Mouse (Mus musculus): ENCODE measurements around the gene Tmem108. TPM values are rescaled to one million over a fixed set of nuclear protein-coding genes. Genes with fewer than 3 reads are reported as not detected.

The Tmem108 gene
- polyA plus RNA-seq, 1 experiment from 2014 or later = 88.6 TPM

GRCm38 (mm10) chr9:103562063-103562462 is 199.6 kb downstream of the Tmem108 start:
- no peaks in the 10 kb centered on the region; the same call in 1 of the 2 replicates for H3K9me3 ChIP-seq (ENCODE audit: control insufficient read depth, low read length)
- ATAC-seq = no peak
- 97% methylated on average over 1 of the region's 1 CpGs for WGBS
- H3K4me3 ChIP-seq (replicated peaks; ENCODE audit: low read length) = no peak overlapping the region
- H3K36me3 ChIP-seq (ENCODE audit: control insufficient read depth, insufficient read depth) = no peaks in the 10 kb centered on the region
- no peak overlapping the region for H3K27ac ChIP-seq (ENCODE audit: low read length)
- no peak overlapping the region for H3K4me2 ChIP-seq (ENCODE audit: low read length)
- H3K9ac ChIP-seq (replicated peaks; ENCODE audit: low read depth, low read length) = no peak overlapping the region
- H3K4me1 ChIP-seq (replicated peaks; ENCODE audit: control insufficient read depth, insufficient read depth, low read length) = peaks cover 37% of the 10 kb centered on the region
- H3K27me3 ChIP-seq (replicated peaks; ENCODE audit: control insufficient read depth, insufficient read depth, low read length) = no peaks in the 10 kb centered on the region

- Histone ChIP-seq H3K4me3 (replicated peaks; ENCODE audit: low read length) (no peak overlapping the region), H3K27ac (ENCODE audit: low read length) (peak overlapping the region; percentile 93)
- WGBS = 13% methylated on average over 6 of the region's 6 CpGs
These were observed 202.9 kb downstream of the Tmem108 start for GRCm38 (mm10) chr9:103558741-103559140.

GRCm38 (mm10) chr9:103558240-103558639 is 203.4 kb downstream of the Tmem108 start:
- Histone ChIP-seq H3K27me3 (replicated peaks; ENCODE audit: control insufficient read depth, insufficient read depth, low read length) (no peaks in the 10 kb centered on the region), H3K4me1 (replicated peaks; ENCODE audit: control insufficient read depth, insufficient read depth, low read length) (peaks cover 44% of the 10 kb centered on the region)
- ATAC-seq = peak; percentile 28

More at GRCm38 (mm10) chr9:103558741-103559140, 202.9 kb downstream of the Tmem108 start:
- no peaks in the 10 kb centered on the region for H3K27me3 ChIP-seq (replicated peaks; ENCODE audit: control insufficient read depth, insufficient read depth, low read length)
- peak overlapping the region; percentile 24; the same call in 1 of the 2 replicates for H3K9ac ChIP-seq (replicated peaks; ENCODE audit: low read depth, low read length)
- H3K4me2 ChIP-seq (ENCODE audit: low read length) = peak overlapping the region; percentile 30
- no peaks in the 10 kb centered on the region for H3K36me3 ChIP-seq (ENCODE audit: control insufficient read depth, insufficient read depth)
- peak; percentile 80 for ATAC-seq
- no peaks in the 10 kb centered on the region; the same call in 1 of the 2 replicates for H3K9me3 ChIP-seq (ENCODE audit: control insufficient read depth, low read length)
- H3K4me1 ChIP-seq (replicated peaks; ENCODE audit: control insufficient read depth, insufficient read depth, low read length) = peaks cover 45% of the 10 kb centered on the region

GRCm38 (mm10) chr9:103557085-103557484 is 204.6 kb downstream of the Tmem108 start:
- H3K4me3 ChIP-seq (replicated peaks; ENCODE audit: low read length) = no peak overlapping the region
- H3K36me3 ChIP-seq (ENCODE audit: control insufficient read depth, insufficient read depth) = no peaks in the 10 kb centered on the region
- 93% methylated on average over 15 of the region's 15 CpGs for WGBS
- H3K4me2 ChIP-seq (ENCODE audit: low read length) = no peak overlapping the region
- H3K4me1 ChIP-seq (replicated peaks; ENCODE audit: control insufficient read depth, insufficient read depth, low read length) = peaks cover 46% of the 10 kb centered on the region
- H3K27me3 ChIP-seq (replicated peaks; ENCODE audit: control insufficient read depth, insufficient read depth, low read length) = no peaks in the 10 kb centered on the region
- no peak overlapping the region for H3K27ac ChIP-seq (ENCODE audit: low read length)
- no peak for ATAC-seq
- H3K9me3 ChIP-seq (ENCODE audit: control insufficient read depth, low read length) = no peaks in the 10 kb centered on the region; the same call in 1 of the 2 replicates
- no peak overlapping the region for H3K9ac ChIP-seq (replicated peaks; ENCODE audit: low read depth, low read length)

More at GRCm38 (mm10) chr9:103558240-103558639, 203.4 kb downstream of the Tmem108 start:
- Histone ChIP-seq H3K4me2 (ENCODE audit: low read length) (peak overlapping the region; percentile 30), H3K9ac (replicated peaks; ENCODE audit: low read depth, low read length) (peak overlapping the region; percentile 13; the same call in 1 of the 2 replicates), H3K9me3 (ENCODE audit: control insufficient read depth, low read length) (no peaks in the 10 kb centered on the region; the same call in 1 of the 2 replicates), H3K27ac (ENCODE audit: low read length) (peak overlapping the region; percentile 93), H3K36me3 (ENCODE audit: control insufficient read depth, insufficient read depth) (no peaks in the 10 kb centered on the region), H3K4me3 (replicated peaks; ENCODE audit: low read length) (no peak overlapping the region)
- WGBS = 37% methylated on average over 7 of the region's 7 CpGs

- peaks cover 60% of the 10 kb centered on the region for H3K4me1 ChIP-seq (replicated peaks; ENCODE audit: control insufficient read depth, insufficient read depth, low read length)
- WGBS = 23% methylated on average over 6 of the region's 6 CpGs
- H3K4me2 ChIP-seq (ENCODE audit: low read length) = no peak overlapping the region
- no peaks in the 10 kb centered on the region for H3K27me3 ChIP-seq (replicated peaks; ENCODE audit: control insufficient read depth, insufficient read depth, low read length)
- no peak for ATAC-seq
- no peak overlapping the region for H3K4me3 ChIP-seq (replicated peaks; ENCODE audit: low read length)
- peak overlapping the region; percentile 13; the same call in 1 of the 2 replicates for H3K27ac ChIP-seq (ENCODE audit: low read length)
- no peaks in the 10 kb centered on the region for H3K36me3 ChIP-seq (ENCODE audit: control insufficient read depth, insufficient read depth)
- H3K9ac ChIP-seq (replicated peaks; ENCODE audit: low read depth, low read length) = no peak overlapping the region
- no peaks in the 10 kb centered on the region for H3K9me3 ChIP-seq (ENCODE audit: control insufficient read depth, low read length)
These were observed 206.3 kb downstream of the Tmem108 start for GRCm38 (mm10) chr9:103555334-103555733.

GRCm38 (mm10) chr9:103550661-103551248 is 210.9 kb downstream of the Tmem108 start:
- H3K4me1 ChIP-seq (replicated peaks; ENCODE audit: control insufficient read depth, insufficient read depth, low read length) = peaks cover 60% of the 10 kb centered on the region
- no peak overlapping the region for H3K4me3 ChIP-seq (replicated peaks; ENCODE audit: low read length)
- H3K4me2 ChIP-seq (ENCODE audit: low read length) = peak overlapping the region; percentile 30
- peak; percentile 57 for ATAC-seq
- peak overlapping the region; percentile 42 for H3K9ac ChIP-seq (replicated peaks; ENCODE audit: low read depth, low read length)
- H3K27ac ChIP-seq (ENCODE audit: low read length) = peak overlapping the region; percentile 59
- no peaks in the 10 kb centered on the region for H3K36me3 ChIP-seq (ENCODE audit: control insufficient read depth, insufficient read depth)
- no peaks in the 10 kb centered on the region for H3K27me3 ChIP-seq (replicated peaks; ENCODE audit: control insufficient read depth, insufficient read depth, low read length)
- no peaks in the 10 kb centered on the region for H3K9me3 ChIP-seq (ENCODE audit: control insufficient read depth, low read length)
- 4% methylated on average over 21 of the region's 21 CpGs for WGBS

- Histone ChIP-seq H3K27me3 (replicated peaks; ENCODE audit: control insufficient read depth, insufficient read depth, low read length) (no peaks in the 10 kb centered on the region), H3K4me1 (replicated peaks; ENCODE audit: control insufficient read depth, insufficient read depth, low read length) (peaks cover 57% of the 10 kb centered on the region), H3K9me3 (ENCODE audit: control insufficient read depth, low read length) (no peaks in the 10 kb centered on the region), H3K27ac (ENCODE audit: low read length) (0 out of 2 replicates have a peak overlapping the region, but pooled peaks have one; percentile 9), H3K36me3 (ENCODE audit: control insufficient read depth, insufficient read depth) (no peaks in the 10 kb centered on the region), H3K4me2 (ENCODE audit: low read length) (no peak overlapping the region), H3K4me3 (replicated peaks; ENCODE audit: low read length) (no peak overlapping the region), H3K9ac (replicated peaks; ENCODE audit: low read depth, low read length) (no peak overlapping the region)
- 55% methylated on average over 3 of the region's 3 CpGs for WGBS
- no peak for ATAC-seq
These were observed 212.5 kb downstream of the Tmem108 start for GRCm38 (mm10) chr9:103549178-103549577.

GRCm38 (mm10) chr9:103548606-103549005 is 213.0 kb downstream of the Tmem108 start:
- no peaks in the 10 kb centered on the region for H3K27me3 ChIP-seq (replicated peaks; ENCODE audit: control insufficient read depth, insufficient read depth, low read length)
- no peaks in the 10 kb centered on the region for H3K9me3 ChIP-seq (ENCODE audit: control insufficient read depth, low read length)
- 82% methylated on average over 3 of the region's 3 CpGs for WGBS
- no peak for ATAC-seq
- H3K36me3 ChIP-seq (ENCODE audit: control insufficient read depth, insufficient read depth) = no peaks in the 10 kb centered on the region
- H3K4me3 ChIP-seq (replicated peaks; ENCODE audit: low read length) = no peak overlapping the region
- H3K27ac ChIP-seq (ENCODE audit: low read length) = no peak overlapping the region
- no peak overlapping the region for H3K4me2 ChIP-seq (ENCODE audit: low read length)
- H3K4me1 ChIP-seq (replicated peaks; ENCODE audit: control insufficient read depth, insufficient read depth, low read length) = peaks cover 57% of the 10 kb centered on the region
- H3K9ac ChIP-seq (replicated peaks; ENCODE audit: low read depth, low read length) = no peak overlapping the region

- WGBS = 23% methylated on average over 22 of the region's 22 CpGs
- peak overlapping the region; percentile 35; the same call in 1 of the 2 replicates for H3K9ac ChIP-seq (replicated peaks; ENCODE audit: low read depth, low read length)
- peak; percentile 45; the same call in 1 of the 2 replicates for ATAC-seq
These were observed 214.7 kb downstream of the Tmem108 start for GRCm38 (mm10) chr9:103546695-103547645.

More at GRCm38 (mm10) chr9:103546695-103547645, 214.7 kb downstream of the Tmem108 start:
- H3K27ac ChIP-seq (ENCODE audit: low read length) = peak overlapping the region; percentile 77
- H3K4me2 ChIP-seq (ENCODE audit: low read length) = peak overlapping the region; percentile 5; the same call in 1 of the 2 replicates
- no peaks in the 10 kb centered on the region for H3K27me3 ChIP-seq (replicated peaks; ENCODE audit: control insufficient read depth, insufficient read depth, low read length)
- H3K9me3 ChIP-seq (ENCODE audit: control insufficient read depth, low read length) = no peaks in the 10 kb centered on the region
- H3K36me3 ChIP-seq (ENCODE audit: control insufficient read depth, insufficient read depth) = no peaks in the 10 kb centered on the region
- H3K4me1 ChIP-seq (replicated peaks; ENCODE audit: control insufficient read depth, insufficient read depth, low read length) = peaks cover 57% of the 10 kb centered on the region
- H3K4me3 ChIP-seq (replicated peaks; ENCODE audit: low read length) = no peak overlapping the region

All from forebrain, embryonic 16.5 days (tissue).